Mouse (Mus musculus) spleen, postnatal 4 days (tissue): ENCODE measurements around the gene Wscd2.

Source experiments
- DNase-seq, 2 experiments: peaks; one replicate each; pipeline ENCODE4 v3.0.0; 2022; ENCODE audit warnings: low spot score in 2 of 2

The Wscd2 gene

DNA sequence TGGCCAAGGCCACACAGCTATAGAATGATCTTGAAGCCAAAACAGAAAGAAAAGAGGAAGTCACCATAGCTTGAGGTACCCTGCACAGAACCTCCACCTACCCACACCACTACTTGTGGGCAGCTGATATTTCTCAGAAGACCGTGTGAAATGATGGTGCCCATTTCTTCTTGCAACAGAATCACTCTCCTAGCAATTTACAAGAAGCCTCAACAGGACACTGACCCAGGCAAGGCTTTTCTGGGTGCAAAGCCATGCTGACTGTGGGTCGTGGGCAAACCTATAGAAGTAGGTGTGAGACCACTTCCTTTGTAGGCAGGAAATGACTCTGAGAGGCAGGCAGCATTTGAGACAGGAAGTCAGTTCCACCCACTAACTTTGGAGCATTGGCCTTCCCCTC, 49.3 kb downstream of the Wscd2 start:
- DNase-seq: no peak

DNA sequence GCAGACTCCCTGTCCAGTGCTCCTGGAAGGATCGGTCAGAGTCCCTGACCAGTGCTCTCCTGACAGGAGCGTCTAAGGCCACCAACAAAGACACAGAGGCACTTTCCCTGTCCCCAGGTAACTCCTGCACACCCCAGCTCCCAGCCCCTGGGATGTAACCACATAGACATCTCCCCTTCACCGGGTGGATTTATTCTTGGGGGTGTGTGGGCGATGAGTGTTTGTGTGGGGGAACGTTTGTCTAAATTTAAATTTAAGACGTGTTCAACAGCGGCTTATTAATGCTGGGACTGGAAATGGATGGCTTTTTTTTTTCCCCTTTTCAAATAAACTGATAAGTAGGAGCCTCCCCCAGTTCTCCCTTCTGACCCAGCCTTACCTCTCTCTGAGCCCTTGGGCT, 49.7 kb downstream of the Wscd2 start:
- DNase-seq: no peak

DNA sequence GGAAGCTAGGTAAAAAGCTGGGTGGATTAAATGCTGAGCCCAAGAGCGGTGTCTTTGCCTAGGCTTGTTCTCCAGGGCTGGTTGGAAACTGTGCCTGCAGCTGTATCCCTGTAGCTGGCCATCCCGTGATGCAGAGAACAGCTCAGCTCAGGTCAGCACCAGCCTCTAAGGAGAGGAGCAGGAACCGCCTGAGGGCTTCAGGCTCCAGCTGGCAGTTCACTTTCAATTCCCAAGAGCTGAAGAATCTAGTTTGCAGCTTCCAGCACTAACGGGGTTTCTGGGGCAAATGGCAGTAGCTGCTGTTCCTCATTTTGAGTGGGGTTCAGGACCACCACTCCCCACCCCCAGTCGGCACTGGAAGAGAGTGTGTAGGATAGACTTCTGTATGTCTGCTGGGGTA, 51.1 kb downstream of the Wscd2 start:
- DNase-seq: no peak

DNA sequence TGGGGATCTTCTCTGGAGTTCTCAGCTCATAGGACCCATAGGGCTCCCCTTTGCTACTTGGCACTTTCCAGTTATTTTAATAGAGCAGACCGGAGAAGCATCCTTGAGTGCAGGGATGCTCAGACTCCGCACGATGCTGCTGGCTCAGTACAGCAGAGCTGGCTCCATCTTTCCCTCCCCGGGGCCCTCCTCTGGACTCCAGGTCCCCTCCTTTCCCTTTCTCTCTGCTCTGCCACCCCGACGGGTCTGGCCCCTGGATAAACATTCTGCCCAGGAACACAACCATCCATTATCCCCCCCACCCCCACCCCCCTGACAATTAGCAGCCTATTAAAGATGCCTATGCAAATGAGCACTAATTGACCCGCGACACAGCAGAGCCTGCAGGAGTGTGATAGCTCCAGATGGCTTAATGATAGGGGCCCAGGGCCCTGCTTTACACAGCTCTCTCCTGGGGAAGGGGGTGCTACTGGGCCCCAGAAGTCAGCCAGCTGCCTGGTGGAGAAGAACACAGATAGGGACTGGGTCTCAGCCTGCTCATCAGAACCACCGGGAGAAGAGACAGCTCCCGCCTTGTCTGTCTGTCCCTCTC, 52.8 kb downstream of the Wscd2 start:
- DNase-seq: no peak

DNA sequence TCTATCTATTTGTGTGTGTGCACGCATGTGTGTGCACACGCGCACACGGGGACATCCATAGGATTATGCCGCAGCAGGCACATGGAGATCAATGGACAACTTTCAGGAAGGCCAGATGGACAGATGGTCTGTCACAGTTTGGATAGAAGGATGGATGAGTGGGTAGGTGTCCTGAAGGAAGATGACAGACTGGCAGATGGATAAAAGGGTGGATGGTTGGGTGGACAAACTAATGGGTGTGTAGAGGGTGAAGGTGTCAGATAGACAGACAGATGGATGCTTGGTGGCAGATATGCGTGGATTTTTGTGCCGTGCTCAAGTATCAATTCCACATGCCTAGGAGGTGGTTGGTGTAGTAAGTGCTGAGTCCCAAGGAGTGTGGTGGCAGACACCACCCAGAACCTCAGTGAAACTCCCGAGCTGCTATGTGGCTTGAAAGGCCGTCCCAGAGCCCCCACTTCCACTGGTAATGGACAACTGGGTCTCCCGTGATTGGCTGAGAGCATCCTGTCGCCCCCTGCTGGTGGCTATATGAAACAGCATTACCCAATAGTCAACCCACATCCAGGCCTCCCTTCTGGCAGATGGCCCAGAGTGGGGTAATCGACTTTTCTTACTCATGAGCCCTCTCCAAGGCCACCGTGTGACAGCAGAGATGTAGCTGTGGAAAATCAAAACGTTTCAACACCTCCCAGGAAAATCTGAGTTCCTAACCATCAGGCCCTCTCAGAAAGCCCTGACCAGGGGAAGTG, 58.0 kb downstream of the Wscd2 start:
- DNase-seq: no peak

DNA sequence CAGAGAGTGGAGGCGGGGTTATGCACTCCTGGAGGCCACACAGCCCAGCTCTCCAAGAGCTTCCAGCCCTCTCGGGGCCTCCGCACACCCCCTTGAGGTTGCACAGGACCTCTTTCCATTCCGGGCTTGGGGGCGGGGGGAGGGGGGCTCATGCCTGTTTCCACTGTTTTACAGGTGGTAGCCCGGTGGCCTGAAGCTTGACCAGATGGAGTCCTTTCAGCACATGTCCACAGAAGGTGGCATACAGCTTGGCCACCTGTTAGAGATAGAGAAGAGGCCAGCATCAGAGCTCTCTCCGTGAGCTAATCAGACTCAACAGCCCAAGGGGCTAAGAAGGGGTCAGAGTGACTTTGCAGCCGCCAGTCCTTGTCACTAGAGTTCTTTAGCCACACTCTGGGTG, 60.1 kb downstream of the Wscd2 start:
- DNase-seq: no peak

DNA sequence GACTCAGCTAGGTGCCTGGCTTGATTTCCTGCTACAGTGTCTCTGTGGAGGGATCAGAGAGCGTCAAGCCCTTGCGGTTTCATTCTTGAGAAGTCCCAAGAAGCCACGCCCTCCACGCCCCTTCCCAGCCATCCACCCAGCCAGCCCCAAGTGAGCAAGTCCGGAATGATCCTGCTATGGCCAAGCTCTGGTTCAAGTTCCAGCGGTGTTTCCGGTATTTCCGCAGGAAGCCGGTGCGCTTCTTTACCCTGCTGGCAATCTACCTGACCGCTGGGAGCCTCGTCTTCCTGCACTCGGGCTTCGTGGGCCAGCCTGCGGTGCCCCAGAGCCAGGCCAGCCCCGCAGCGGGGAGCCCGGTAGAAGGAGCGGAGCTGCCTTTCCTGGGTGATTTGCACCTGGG, 60.6 kb downstream of the Wscd2 start:
- no peak for DNase-seq

DNA sequence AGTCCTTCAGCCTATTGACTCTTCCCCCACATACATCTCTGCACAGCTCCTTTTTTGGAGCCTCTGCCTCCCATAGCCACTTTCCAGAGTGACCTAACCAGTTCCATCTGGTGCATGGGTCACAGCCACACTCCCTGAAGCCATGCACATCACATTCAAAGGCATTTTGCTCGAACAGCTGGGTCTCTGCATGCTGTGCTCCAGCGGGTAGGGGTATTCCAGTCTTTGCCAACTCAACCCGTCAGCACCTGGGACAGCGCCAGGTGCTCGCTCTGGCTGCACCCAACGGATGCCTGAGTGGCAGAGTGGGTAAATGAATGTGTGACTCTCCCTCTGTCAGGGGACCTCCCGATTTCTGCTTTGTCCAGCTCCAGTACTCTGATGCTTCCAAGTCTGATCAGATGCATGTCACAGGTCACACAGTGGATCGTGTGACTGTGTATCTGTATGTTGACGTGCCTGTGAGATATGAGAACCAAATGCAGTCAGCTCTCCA, 63.3 kb downstream of the Wscd2 start:
- DNase-seq: no peak

DNA sequence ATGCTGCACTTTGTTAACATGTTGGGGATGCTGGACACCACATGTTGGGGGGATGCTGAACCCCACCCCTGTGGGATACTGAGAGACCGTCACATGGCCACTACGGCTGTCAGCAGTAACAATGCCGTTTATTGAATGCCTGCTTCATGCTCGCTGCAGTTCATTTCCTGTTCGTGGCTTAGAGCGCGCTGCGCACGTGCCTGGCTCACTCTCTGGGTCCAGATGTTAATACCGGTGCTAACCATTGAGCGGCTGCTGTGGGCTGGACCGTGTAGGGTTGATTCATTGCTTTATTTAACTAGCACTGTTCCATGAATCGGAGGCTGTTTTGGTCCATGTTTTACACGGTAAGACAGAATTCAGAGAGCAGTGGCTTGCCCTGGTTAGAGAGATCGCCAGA, 64.0 kb downstream of the Wscd2 start:
- DNase-seq: no peak

DNA sequence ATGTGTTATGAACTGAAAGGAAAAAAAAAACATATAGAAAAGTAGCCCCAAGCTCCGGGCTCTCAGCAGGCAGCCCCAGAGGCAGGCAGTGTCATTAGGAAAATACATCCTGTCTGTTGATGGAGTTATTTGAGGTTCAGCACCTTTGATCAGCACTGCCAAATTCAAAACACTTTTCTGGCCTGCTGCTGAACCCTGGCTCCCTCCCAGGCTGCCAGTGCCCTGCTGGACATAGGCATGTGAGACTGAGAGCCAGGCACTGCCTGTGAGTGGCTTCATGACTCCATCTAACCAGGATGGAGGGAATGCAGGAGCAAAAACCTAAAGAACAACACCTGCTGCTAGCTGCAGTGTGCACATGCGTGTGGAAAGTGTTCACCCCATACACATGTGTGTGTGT, 64.4 kb downstream of the Wscd2 start:
- DNase-seq: no peak

DNA sequence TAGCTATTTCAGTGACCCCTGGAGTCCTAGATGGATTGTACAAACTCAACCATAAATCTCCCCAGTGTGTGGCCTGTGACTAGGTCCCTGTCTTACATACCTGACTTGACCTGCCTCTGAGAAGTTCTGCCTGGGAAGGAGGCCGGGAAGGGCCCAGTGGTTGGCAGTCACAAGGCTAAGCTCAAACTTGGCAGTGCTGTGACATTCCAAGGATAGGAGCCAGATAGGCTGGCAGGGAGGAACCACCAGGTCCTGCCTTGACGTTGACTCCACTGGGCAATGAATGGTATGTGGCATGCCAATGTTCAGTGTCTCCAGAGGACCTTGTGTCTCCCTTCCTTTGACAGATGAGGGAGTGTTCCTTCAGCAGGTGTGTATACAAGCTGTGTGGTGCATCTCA, 65.6 kb downstream of the Wscd2 start:
- DNase-seq: no peak

DNA sequence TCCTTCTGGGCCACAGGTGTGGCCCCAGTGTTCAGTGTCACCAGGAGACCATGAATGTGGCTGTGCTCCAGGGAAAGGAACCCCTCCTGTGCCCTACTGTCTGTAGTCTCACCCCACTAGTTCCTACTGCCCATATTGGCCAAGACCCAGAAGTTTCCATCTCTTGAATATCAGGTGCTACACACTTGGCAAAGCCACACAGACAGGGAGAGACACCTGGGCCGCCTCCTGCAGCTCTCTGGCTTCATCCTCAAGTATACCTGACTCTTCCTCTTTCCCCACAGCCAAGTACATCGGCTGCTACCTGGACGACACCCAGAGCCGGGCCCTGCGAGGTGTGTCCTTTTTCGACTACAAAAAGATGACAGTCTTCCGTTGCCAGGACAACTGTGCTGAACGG, 67.9 kb downstream of the Wscd2 start:
- no peak for DNase-seq

DNA sequence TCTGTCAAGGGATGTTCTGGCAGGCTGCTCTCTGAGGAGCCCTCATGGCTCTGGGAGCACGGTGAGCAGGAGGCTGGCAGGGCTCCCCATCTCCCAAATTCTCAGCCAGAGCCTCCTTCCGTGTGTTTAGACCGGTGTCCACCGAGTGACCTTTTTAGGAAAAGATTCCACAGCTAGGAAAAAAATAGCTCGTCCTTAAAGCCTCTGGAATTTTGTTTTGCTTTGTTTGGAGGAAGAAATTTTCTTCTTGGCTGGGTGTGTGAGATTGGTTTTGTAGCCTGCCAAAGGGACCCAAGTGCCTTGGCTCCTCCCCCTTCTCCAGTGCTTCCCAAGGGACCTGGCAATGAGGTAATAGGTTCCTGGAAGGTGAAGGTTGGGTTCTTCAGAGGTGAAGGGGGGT, 69.5 kb downstream of the Wscd2 start:
- DNase-seq: no peak

DNA sequence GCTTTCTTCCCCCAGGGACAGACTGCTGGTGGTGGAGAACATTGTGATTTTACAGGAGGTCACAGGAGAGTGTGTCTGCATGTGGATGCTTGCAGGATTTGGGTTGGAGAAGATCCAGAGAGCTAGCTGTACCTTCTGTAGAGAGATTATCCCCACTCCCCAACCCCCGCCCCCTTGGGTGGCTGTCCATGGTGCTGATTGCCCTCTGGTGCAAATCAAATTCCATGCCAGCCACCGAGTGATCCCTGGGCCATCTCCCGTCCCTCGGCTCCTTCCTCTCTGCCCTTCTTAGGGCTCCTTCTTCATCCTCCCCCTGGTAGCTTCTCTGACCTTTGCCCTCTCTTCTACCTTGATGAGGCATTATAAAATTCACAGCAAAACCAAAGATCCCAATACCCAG, 74.3 kb downstream of the Wscd2 start:
- no peak for DNase-seq

DNA sequence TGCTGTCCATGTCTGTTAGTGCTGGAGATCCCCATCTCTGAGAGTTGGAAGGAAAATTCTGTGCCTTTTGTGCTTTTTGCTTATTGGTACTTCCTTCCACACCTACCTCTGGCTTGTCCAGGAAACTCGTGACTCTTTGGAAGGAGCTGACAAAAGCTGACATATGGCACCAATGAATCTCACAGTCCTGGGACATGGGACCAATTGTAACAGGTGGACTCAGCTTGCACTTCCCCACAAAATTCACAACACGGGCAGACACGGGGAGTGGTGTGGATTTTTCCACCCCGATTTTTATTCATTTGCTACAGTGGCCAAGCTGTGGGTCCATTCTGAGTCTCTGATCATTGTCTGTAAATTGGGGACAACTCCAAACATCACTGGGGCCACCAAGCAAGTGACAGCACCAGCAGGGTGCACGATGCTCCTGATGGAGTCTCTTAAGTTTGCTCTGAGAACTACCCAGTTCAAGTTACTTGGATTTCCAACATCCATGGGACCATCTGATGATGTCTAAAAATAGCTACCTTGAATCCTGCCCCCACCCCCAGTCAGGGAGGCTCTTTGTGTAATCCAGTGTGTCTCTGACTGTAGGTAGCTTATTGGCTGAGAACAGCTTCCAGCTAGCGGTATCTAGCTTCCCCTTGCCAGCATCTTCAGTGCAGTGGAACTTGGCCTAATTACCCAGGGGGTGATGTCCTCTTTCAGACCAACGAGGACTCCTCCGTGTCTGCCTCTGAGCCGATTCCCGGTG, 75.1 kb downstream of the Wscd2 start:
- no peak for DNase-seq

DNA sequence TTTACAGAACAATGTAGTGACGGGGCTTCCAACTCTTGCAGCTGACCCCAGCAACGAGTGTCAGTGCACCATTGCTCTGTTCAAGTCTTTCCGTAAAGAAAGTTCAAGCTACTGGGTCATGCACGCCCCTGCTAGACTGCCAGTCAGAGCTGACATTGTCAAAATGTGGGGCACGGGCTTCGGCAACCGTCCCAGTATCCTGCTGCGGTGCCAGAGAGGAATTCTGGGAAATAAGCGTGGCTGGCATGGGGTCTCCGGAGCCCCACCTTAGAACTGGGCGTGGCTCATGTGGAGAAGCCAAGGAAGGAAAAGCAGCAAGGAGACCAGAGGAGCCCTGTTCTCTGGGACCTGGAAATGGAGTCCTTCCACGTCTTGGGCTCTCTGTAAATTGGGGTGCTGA, 75.7 kb downstream of the Wscd2 start:
- no peak for DNase-seq

DNA sequence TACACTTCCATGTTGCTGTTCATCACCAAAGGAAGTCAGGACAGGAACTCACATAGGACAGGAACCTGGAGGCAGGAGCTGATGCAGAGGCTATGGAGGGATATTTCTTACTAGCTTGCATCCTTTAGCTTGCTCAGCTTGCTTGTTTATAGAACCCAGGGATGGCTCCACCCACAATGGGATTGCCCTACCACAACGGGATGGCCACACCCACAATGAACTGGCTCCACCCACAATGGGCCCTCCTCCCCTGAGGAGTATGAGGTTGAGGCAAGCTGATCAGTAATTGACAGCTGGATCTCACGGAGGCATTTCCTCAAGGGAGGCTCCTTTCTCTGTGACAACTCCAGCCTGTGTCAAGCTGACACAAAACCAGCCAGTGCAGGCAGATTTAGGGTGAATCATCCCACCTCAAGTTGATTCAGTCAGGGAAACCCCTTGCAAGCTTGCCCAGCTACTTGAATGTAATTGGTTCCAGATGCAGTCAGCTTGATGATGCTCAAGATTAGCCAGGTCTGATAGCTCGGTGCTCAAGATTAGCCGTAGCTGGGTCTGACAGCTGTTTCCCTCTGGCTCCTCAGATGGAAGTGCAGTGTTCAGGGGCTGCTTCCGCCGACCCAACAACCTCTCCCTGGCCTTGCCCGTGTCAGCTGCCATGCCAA, 80.1 kb downstream of the Wscd2 start:
- no peak for DNase-seq

DNA sequence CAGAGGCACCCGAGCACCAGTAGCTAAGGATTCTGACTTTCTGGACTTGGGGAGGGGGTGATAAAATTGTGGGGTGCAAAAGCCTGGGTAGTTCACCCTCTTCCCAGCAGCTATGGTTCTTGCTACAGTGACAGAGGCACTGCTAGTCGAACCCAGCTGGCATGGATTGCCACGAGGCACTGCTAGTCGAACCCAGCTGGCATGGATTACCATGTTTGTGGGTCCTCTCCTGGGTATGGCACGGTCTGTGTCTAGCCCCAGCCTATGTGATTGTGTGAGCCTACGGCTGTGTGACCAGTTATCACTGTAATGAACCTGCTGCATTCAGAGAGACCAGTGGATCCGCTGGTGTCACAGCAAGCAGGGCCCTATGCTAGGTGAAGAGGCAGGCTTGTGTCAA, 87.4 kb downstream of the Wscd2 start:
- no peak for DNase-seq

DNA sequence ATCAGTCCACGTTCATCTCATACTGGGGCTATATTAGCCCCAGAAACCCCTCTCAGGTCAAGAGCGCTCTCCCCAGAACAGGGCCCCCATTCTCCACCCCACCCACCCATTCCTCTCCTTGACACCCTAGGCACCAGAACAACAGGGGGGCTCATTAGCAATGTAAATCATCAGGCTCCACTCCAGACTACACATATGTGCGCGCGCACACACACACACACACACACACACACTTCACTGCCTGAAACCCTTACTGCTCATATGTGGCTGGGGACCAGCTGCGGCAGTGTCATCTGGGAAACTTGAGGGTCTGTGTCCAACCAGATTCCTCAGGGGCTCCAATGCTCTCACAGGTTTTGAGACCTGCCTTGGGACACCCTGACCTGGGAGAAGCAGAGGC, 88.3 kb downstream of the Wscd2 start:
- no peak for DNase-seq

DNA sequence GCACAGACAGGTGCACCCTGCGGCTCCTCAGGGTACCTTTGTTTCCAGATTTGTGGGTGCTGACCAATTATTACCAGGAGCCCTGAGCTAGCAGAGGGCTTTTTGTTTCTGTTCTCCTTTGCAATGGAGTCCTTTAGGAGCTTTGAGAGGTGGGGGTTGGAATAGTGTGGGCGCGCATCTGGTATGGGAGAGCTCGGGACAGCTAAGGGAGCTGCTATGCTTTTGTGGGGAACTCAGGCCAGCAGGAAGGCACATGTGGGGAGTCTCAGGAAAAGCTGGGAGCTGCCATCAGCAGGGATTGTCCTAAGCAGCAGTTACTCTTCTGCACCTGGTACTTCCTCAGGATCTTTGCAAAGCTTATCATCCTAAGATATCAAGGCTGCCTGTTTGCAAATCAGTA, 89.0 kb downstream of the Wscd2 start:
- no peak for DNase-seq

DNA sequence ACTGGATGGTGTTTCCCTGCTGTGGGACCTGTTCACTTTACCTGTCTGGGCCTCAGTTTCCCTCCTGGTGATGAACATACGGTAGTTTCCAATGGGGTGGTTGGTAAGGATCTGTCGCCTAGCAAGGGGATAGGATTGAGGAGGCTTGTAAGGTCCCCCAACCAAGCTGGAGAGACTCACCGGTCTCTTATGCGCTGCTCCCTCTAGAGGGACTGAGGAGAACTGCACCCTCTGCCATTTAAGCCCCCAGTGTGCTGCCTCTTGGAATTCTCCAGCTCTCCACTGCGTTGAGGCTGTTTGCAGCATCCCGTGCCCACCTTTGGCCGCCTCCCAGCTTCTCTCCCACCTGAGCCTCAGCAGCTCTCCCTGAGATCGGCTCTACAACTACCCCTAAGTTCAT, 90.1 kb downstream of the Wscd2 start:
- no peak for DNase-seq

DNA sequence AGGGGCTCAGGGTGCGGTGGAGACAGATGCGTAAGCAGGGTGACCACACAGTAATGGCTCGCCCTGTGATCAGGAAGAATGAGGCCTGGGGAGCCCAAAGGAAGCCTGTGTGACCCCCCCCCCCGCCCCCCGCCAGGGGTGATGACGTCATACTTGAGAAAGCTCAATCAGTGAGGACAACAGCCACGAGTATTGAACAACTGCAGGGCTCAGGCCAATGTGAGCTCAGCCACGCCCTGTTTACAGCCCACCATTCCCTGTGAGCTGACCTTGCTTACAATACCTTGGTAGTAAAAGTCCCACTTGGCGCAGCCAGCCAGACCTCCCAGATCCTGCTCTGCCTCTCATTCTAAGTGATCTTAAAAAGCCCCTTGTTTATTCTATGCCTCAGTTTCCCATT, 90.7 kb downstream of the Wscd2 start:
- no peak for DNase-seq
